Mouse (Mus musculus): ENCODE results near the gene Robo3.

DNA sequence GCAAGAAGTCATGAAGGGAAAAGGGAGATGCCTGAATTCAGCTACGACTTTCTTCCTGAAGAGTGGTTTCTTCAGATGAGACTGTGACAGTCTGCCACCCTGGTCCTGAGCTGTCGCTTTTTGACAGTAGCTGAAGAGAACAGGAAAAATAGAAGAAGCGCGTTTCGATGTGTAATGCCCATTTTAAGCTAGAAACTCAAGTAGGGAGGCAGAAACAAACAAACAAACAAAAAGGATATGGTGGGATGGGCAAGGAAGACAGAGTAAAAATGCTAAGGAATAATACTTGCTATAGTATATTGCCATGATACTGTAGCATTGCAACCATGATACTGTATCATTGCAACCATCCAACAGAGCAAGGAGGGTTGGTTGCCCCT is 27.9 kb upstream of the Robo3 start:
- TF ChIP-seq CTCF (IDR thresholded peaks at IDR 0.05) (no peak), EP300 (IDR thresholded peaks at IDR 0.05; ENCODE audit: insufficient read depth, low read depth, low read length) (no peak), POLR2A (IDR thresholded peaks at IDR 0.05; ENCODE audit: insufficient read depth, low read depth, low read length) (no peak)

Measured in heart, adult 2 months (tissue).